Mouse (Mus musculus) layer of hippocampus, postnatal 10 days (tissue): ENCODE measurements at regions not wholly inside any gene's neighbourhood (a gene's known extent, or its start where the extent isn't known, plus 50 kb on each side); places are given as distances from the start of the nearest gene placed in this dataset.
"Not testable (repeated sequence)": the region's sequence is repeated elsewhere in the genome, so short reads cannot be mapped to it uniquely, and the experiment has no call there.

Source experiments
- DNase-seq, 2 experiments: peaks; one replicate each; pipeline ENCODE4 v3.0.0; 2021; ENCODE audit warnings: low spot score in 2 of 2

DNA sequence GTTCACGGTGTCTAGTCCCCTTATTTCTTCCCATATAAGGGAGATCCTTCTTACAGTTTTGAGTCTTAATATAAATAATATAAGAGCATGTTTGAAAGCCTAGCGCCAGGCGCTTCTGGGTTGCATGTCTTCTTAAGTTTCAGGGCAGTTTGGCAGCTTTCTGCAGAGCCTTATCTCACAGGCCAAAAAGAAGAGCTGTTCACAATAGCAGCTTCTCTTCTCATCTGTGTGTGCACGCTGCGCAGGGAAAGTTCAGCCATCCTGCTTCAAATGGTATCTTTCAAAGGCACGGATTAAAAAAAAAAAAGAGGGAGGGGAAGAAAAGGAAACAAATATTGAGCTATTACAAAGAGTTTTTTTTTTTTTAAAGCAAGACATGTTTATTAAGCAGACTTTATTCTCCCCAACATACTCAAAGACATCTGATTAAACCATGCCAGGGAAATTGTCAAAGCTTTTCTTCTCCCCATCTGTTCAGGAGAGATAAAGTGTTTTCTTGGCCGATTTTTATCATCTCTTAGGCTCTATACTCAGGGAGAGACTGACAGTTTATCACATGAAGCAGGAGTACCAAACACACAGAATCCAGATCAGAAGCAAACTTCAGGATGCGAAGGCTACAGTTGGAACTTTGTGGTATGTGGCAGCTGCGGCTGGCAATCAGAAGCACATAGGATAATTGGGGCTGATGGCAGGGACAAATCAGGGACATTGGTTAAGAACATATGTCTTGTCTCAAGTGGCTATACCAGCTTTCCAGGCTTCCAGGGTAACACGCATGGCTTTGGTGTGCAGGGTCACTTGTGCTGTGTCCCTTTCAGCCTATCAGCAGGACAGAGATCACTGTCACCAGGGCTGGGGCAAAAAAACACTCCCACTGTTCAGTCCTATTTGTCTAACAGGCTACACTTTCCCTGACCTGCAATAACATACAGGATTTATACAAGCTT is 206.9 kb upstream of the Pfkp start:
- no peak for DNase-seq

DNA sequence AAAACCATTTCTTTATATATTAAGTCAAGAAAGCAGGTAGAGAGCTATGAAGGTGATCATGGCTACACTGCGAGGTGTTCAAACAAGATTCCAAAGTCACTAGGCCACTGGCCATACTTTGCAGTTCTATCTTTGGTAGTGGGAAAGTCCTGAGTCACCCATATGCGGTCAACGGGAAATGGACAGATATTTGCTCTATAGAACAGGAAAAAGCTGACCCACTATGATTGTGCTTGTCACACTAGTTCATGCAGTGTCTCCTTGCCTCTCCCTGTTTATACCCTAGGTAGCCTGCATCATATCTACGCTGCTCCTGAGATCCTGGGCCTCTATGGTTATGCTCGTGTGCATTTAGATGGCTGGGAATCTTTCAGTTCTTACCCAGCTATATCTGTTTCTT is 188.9 kb upstream of the Pfkp start:
- DNase-seq, result no peak

DNA sequence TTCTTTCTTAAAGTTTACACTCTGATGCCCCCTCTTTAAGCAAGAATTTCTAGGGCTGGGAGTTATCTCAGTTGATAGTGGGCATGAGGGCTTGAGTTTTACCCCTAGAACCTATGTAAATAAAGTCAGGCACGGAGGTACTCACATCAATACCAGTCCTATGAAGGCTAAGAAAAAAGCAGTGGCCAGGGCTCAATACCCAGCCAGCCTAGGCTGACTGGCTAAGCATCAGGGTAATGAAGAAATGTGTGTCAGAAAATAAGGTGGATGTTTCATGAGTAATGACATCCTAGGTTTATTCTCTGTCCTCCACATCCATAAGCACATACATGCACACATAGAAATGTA is 188.5 kb upstream of the Pfkp start:
- DNase-seq, result no peak

DNA sequence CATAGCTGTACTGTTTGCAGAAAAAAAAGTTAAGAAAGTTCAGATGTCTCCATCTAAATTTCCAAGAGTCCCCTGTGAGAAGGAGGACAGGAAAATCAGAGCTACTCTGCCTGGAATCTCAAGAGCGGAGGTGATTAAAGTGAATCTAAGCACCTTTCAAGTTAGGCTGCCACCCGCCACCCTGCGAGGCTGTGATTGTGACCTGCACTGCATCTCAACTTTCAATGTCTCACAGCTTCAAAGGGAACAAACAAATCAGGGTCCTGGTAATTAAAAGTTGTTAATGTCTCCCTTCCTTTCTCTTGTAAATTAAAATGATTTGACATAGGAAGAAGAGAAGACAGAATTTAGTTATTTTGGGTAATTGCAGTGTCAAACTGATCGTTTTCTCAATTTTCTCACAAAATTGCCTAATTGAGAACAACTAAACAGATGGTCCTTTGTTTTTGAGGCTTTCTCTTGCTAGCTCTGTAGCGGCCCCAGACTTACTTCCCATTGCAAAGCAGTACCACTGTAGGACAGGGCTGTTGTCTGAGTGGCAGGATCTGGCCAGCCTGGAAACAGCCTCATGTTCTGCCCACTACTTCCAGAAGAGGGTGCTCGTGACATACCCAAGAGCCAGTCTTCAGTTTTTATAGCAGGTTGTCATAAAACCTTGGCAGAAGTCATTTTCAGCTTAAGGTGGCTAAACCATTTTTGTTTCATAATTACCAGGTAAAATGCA is 187.9 kb upstream of the Pfkp start:
- DNase-seq, result peak; percentile 70 to 78

DNA sequence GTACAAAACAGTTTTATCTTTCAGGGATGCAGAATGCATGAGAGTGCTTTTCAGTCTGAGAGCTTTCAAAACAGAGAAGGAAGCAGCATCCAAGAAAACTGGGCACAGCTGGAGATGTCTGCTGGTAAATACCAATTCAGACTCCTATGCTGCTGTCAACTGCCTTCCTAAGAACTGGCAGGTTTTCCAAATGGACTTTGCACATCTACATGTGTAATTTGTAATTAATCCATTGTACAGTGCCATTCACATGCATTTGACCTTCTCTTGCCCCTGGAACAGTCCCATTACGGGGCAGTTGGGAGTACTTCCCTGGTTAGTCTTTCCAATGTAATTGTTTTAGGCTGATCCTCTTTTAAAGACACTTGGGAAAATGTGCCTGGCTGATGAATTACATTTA is 181.3 kb upstream of the Pfkp start:
- DNase-seq, result no peak

DNA sequence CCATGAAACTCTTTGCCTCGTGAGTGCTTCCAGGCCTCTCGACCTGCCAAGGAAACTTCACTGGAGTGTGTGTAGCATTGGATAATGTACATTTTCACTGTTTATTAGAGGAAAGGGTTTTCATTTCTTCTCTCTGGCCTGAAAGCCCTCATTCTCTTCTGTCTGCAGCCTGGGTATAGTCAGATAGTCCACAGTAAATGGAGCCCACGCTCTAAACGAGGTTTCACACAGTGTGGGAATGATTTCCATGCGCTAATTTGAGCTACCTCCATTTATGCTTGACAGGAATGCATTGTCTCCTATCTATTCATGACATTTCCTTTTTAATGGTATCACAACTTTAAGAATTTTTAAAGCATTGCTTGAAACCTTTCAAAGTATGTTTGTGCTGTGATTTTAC is 180.8 kb upstream of the Pfkp start:
- DNase-seq, result no peak

DNA sequence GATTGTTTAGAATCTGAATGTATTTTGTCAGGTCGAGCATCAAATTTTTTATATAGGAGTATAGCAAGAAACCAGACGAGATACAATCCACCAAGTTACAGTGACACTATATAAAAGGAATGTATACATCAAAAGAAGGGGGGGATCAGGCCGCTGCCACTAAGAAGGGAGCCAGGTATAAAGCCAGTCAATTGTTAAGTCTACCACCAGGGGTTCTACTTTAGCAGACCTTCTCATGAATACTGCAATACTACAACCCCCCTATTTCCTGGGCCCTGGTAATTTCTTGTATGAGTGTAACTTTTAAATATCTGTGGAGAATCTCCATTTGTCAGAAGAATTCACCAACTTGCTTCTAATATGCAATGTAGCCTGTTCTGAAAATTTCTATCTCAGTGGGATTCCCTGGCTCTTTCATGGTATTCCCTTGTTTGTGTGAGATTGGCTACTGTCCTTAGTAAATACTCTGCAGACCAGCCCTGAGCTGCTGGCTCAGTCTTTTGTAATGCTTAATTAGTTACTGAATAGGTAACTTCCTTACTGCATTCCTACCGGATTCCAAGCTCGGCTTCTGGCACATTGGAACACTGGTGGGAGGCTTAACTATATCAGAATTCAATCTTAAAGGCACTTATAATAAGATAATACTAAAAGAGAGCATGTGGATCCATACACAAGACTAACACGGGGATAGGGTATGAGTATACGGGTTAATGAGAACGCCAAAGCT is 180.2 kb upstream of the Pfkp start:
- DNase-seq, result not testable (repeated sequence)

DNA sequence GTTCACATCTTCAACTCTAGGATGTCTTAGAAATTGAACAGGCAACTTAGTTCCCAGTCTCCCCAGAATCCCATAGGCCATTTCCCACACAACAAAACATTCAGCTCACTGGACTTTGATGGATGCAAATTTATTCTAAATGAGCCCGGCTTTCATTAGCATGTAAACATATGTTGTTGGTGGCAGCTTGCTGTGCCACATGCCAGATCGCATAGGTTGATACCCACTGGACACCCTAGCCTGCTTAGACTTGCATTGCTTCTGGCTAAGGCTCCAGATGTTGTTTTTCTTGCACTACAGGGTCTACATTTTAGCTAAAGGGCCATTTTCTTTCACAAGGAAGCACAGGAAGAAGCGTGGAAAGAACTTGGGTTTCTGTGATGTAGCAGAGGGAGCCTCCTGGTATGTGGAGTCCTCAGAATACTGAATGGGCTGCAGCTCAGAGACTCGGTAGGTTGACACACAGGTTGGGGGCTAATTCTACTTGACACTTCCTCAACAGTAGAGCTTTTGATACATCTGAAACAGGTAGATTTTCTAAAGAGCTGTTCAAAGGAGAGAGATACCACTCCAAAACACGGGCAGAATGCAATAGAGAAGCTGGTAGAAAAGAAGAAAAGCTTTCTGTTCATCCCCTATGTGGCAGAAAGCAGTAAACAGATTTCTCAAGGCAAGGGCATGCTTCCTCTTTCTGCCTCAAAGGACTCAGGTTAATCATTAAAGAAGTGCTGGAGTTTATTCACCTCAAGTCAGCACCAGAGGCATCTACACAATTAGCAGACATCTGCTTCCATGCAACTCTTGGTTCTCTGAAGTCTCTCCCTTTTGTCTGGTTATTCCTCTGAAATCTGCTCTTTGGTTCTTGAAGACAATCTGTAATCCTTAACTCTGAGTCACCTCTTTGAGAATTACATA is 153.9 kb upstream of the Pfkp start:
- DNase-seq, result no peak

DNA sequence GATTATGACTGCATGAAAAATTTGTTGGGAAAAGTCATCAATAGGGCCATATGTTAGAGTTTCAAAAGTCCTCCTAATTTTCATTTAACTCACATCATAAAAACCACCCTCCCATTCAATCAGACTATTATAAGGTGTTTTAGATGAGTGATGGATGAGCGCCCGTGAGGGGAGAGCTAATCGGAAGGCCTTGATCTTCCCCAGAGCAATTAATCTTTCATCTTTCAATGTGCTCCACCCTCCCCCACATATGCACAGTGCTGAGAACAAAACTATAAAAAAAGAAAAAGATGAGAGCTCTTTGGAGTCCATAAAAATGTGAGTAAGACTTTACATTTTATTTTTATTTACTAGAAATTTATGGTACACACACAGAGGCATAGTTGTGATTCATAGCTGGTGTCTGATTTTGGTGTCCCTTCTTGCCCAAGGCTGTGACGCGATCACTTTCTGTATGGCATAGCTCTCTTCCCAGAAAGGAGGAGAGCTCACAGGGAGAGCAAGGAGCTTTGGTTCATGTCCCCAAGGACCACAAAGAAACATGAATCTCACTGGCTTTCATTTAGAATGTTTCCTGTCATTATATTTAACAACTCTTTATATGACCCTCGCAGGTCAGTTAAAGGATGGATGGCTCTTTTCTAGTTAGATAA is 119.5 kb upstream of the Pfkp start:
- no peak for DNase-seq

DNA sequence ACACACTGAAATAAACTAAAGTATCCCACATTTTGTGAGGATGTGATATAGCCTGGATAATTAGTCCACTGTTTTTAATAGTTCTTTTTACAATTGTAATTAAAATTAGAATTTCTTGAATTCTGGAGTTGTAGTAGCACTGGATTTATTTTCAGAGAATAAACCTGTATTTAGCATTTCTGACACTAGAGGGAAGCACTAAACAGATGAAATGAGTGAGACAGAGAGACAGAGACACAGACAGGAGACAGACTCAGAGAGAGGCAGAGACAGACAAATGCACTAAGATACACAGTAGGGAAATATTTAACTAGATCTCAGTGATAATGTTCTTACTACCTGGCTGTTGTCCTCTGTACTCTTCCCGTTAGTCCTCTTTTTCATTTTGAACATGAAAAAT is 108.6 kb upstream of the Pfkp start:
- no peak for DNase-seq

DNA sequence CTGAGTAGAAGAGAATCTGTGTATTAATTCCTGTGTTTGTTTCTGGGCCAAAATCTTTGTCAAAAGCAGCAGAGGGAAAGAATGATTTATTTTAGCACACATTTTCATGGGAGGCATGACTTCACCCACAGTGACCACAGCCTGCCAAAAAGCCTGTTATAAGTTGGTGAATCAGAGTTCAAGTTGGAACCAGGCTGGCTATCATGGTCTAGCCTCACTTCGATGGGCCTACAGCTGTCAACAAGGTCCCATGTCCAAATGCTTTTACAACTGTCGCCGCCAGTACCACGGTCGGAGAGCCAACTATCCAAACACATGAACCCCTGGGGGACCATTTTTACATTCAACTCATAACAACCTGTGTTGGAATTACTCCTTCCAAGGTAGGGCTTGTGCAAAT is 103.0 kb upstream of the Pfkp start:
- DNase-seq, result no peak

DNA sequence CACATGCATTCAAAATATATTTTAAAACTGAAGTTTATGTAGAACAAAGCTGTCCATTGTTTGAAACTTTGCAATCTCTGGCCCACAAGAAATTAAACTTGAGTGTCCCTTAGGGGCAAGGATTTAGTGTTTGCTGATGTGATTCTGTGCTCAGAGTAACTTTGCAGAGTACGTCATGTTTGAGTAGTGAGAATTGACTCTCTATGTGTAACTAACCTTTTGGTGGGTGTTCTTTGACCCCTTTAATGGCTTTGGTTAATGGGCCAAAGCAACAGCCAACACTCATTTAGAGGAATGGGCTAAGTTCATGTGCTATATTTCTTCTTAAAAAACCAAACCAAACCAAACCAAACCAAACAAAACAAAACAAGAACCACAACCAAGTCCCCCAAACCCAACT is 102.6 kb upstream of the Pfkp start:
- DNase-seq, result no peak

DNA sequence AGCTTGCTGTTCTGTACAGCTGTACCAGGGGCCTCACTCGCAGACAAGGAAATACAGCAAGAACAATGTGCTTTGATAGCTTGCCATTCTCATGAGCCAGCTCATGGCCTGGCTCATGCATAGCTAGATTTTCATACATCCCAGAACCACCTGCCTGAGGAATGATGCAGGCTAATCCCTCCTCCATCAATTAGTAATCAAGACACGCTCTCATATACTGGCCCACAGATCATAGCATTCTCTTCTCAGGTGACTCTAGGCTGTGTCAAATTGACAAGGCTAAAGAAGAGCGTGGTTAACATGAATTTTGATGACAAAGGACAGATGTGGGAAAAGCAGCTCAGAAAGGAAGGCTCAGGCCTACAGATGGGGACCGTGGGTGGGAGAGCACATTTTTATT is 93.3 kb upstream of the Pfkp start:
- DNase-seq, result no peak

DNA sequence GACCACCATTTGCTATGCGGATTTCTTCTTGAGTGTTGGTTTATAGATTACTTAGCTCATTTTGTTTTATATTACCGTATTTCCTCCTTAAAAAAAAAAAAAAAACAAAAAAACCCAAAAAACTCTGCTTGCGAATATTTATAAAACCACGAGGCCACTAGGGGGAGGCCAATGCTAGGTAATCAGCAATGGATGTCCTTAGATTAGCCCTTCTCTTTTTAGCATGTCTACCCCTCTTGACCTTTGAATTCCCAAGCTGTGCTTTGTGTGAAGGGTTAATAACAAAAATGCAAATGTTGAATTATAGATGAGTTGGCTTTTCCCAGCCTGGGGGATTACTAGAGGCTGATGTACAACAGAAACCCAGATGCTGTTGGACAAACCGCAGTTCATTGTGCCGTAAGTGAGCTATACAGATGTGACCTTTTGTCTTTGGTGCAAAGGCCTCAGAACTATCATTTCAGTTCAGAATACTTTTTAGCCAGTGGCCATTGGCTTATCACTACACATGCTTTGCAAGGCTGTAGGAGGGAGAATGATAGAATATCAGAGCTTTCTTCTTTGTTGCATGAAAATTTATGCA is 88.5 kb upstream of the Pfkp start:
- no peak for DNase-seq
